Mouse (Mus musculus) adrenal gland, adult 2 months (tissue): ENCODE data around the gene Tns1. TPM values are rescaled to one million over a fixed set of nuclear protein-coding genes. Genes with fewer than 3 reads are reported as not detected.

Source experiments
- DNase-seq: peaks from one replicate; pipeline ENCODE4 v3.0.0; 2021
- polyA plus RNA-seq: library from polyadenylated mRNA; depleted of rRNA; stranded (reverse); fragments of >200 nt; gene quantifications from 2 replicates; pipeline ENCODE4 v1.2.3, GENCODE M21; 2012
- total RNA-seq, 2 experiments: library from RNA; stranded (reverse); gene quantifications; 2 replicates each; pipeline ENCODE4 v1.2.3; 2021

The Tns1 gene
- total and polyA plus RNA-seq, 3 experiments, result 424 to 701 (median 432) TPM

GRCm38 (mm10) chr1:73935442-73936080, 188.7 kb downstream of the Tns1 start:
- DNase-seq, result no peak

- no peak for DNase-seq
These were observed 191.1 kb downstream of the Tns1 start for GRCm38 (mm10) chr1:73933146-73933490.

GRCm38 (mm10) chr1:73932421-73933145, 191.7 kb downstream of the Tns1 start:
- peak; percentile 78 for DNase-seq

- peak; percentile 53 for DNase-seq
These were observed 192.4 kb downstream of the Tns1 start for GRCm38 (mm10) chr1:73931851-73932250.

- DNase-seq, result no peak
These were observed 193.7 kb downstream of the Tns1 start for GRCm38 (mm10) chr1:73930411-73931134.

GRCm38 (mm10) chr1:73929952-73930329, 194.3 kb downstream of the Tns1 start:
- no peak for DNase-seq

GRCm38 (mm10) chr1:73929211-73929951, 194.9 kb downstream of the Tns1 start:
- peak; percentile 54 for DNase-seq

- no peak for DNase-seq
These were observed 195.9 kb downstream of the Tns1 start for GRCm38 (mm10) chr1:73928385-73928784.

- no peak for DNase-seq
These were observed 196.4 kb downstream of the Tns1 start for GRCm38 (mm10) chr1:73927819-73928218.

GRCm38 (mm10) chr1:73926279-73926678, 198.0 kb downstream of the Tns1 start:
- DNase-seq, result no peak

- no peak for DNase-seq
These were observed 199.2 kb downstream of the Tns1 start for GRCm38 (mm10) chr1:73924871-73925610.

GRCm38 (mm10) chr1:73924210-73924609, 200.0 kb downstream of the Tns1 start:
- DNase-seq, result no peak

GRCm38 (mm10) chr1:73923185-73923584, 201.1 kb downstream of the Tns1 start:
- no peak for DNase-seq

- DNase-seq, result peak; percentile 2
These were observed 203.5 kb downstream of the Tns1 start for GRCm38 (mm10) chr1:73920701-73921100.

- DNase-seq, result no peak
These were observed 204.3 kb downstream of the Tns1 start for GRCm38 (mm10) chr1:73919909-73920308.

GRCm38 (mm10) chr1:73918001-73918400, 206.2 kb downstream of the Tns1 start:
- no peak for DNase-seq

GRCm38 (mm10) chr1:73916298-73916697, 208.0 kb downstream of the Tns1 start:
- DNase-seq, result peak; percentile 2

GRCm38 (mm10) chr1:73915218-73916070, 208.8 kb downstream of the Tns1 start:
- DNase-seq, result peak; percentile 5

- no peak for DNase-seq
These were observed 210.2 kb downstream of the Tns1 start for GRCm38 (mm10) chr1:73914076-73914475.
